Mouse (Mus musculus) CH12.LX (cell line): ENCODE measurements around the gene Dmxl2. TPM values are rescaled to one million over a fixed set of nuclear protein-coding genes. Genes with fewer than 3 reads are reported as not detected.

Experiments used
- DNase-seq: peaks from one replicate; pipeline ENCODE4 v3.0.0-alpha.2; 2013; ENCODE audit errors: extremely low read depth
- H3K27ac ChIP-seq: 2 replicates; pipeline ENCODE4 v1.5.1; 2012; ENCODE audit warnings: low read depth, mild to moderate bottlenecking, control low read depth, moderate library complexity; ENCODE audit not compliant: insufficient read depth
- H3K27me3 ChIP-seq: replicated peaks from 2 replicates; pipeline ENCODE3; 2012; ENCODE audit warnings: inconsistent platforms
- H3K36me3 ChIP-seq, 2 experiments: replicated peaks in 1 of 2; 2 replicates each; pipeline versions ENCODE3 to v1.6.1; 2012; ENCODE audit warnings: inconsistent platforms in 1 of 2, low read length in 1 of 2, mild to moderate bottlenecking in 1 of 2, mixed read lengths in 1 of 2, moderate library complexity in 1 of 2; ENCODE audit not compliant: control insufficient read depth in 1 of 2, insufficient read depth in 1 of 2
- H3K4me1 ChIP-seq, 2 experiments: 2 replicates each; pipeline ENCODE4 v1.6.1; 2012; ENCODE audit warnings: inconsistent platforms in 1 of 2, moderate library complexity in 1 of 2; ENCODE audit not compliant: insufficient read depth in 2 of 2, control insufficient read depth in 1 of 2
- H3K4me2 ChIP-seq: 2 replicates; pipeline ENCODE4 v1.6.1; 2012; ENCODE audit warnings: low read depth, mild to moderate bottlenecking, control low read depth; ENCODE audit not compliant: poor library complexity, insufficient read depth, severe bottlenecking
- H3K4me3 ChIP-seq, 3 experiments: fragments of 150-350 bp in 1 of 3; sonication (generic) in 1 of 3; replicated peaks in 1 of 3; 2 replicates each; pipeline versions ENCODE3 to v1.5.1; 2011 to 2012; ENCODE audit warnings: low read depth in 2 of 3, low read length in 2 of 3, mild to moderate bottlenecking in 2 of 3, moderate library complexity in 2 of 3, control low read depth in 1 of 3, improper control_type of control experiment in 1 of 3, inconsistent platforms in 1 of 3, mixed read lengths in 1 of 3; ENCODE audit not compliant: poor library complexity in 1 of 3
- H3K79me2 ChIP-seq: replicated peaks from 2 replicates; pipeline ENCODE4 v1.6.1; 2012; ENCODE audit warnings: mild to moderate bottlenecking, moderate library complexity; ENCODE audit not compliant: control insufficient read depth, poor library complexity, insufficient read depth, severe bottlenecking; ENCODE audit errors: extremely low read depth
- H3K9ac ChIP-seq: 2 replicates; pipeline ENCODE4 v1.6.1; 2012; ENCODE audit warnings: low read depth, mild to moderate bottlenecking, control low read depth, moderate library complexity; ENCODE audit not compliant: insufficient read depth
- H3K9me3 ChIP-seq: replicated peaks from 2 replicates; pipeline ENCODE3; 2012; ENCODE audit warnings: low read length, inconsistent platforms, mixed read lengths
- CHD2 ChIP-seq: IDR thresholded peaks from 2 replicates; pipeline ENCODE4 v1.6.1; 2011; ENCODE audit warnings: low read length, improper control_type of control experiment
- EP300 ChIP-seq: IDR thresholded peaks from 2 replicates; pipeline ENCODE4 v1.6.1; 2011; ENCODE audit warnings: low read length, improper control_type of control experiment
- HCFC1 ChIP-seq: IDR thresholded peaks from 2 replicates; pipeline ENCODE4 v1.6.1; 2012; ENCODE audit warnings: low read depth, mild to moderate bottlenecking, inconsistent platforms, low read length, improper control_type of control experiment
- JUND ChIP-seq: conservative IDR thresholded peaks from 2 replicates; pipeline ENCODE4 v1.6.1; 2011; ENCODE audit warnings: low read depth, low read length, improper control_type of control experiment
- MAX ChIP-seq: IDR thresholded peaks from 2 replicates; pipeline ENCODE4 v1.6.1; 2011; ENCODE audit warnings: low read length, improper control_type of control experiment
- MAZ ChIP-seq: IDR thresholded peaks from 2 replicates; pipeline ENCODE4 v1.6.1; 2012; ENCODE audit warnings: low read depth, mild to moderate bottlenecking, inconsistent platforms, low read length, improper control_type of control experiment, moderate library complexity
- NRF1 ChIP-seq: IDR thresholded peaks from 2 replicates; pipeline ENCODE4 v1.6.1; 2014; ENCODE audit warnings: low read depth, mild to moderate bottlenecking, inconsistent platforms, low read length, improper control_type of control experiment, moderate library complexity
- PAX5 ChIP-seq: IDR thresholded peaks from 2 replicates; pipeline ENCODE4 v1.6.1; 2012; ENCODE audit warnings: low read length, inconsistent platforms, mixed read lengths
- RAD21 ChIP-seq: IDR thresholded peaks from 2 replicates; pipeline ENCODE4 v1.6.1; 2011; ENCODE audit warnings: low read depth, mild to moderate bottlenecking, low read length, improper control_type of control experiment, moderate library complexity
- SIN3A ChIP-seq: IDR thresholded peaks from 2 replicates; pipeline ENCODE4 v1.6.1; 2012; ENCODE audit warnings: low read length, improper control_type of control experiment, inconsistent platforms
- SMC3 ChIP-seq: IDR thresholded peaks from 2 replicates; pipeline ENCODE4 v1.6.1; 2011; ENCODE audit warnings: low read depth, low read length, improper control_type of control experiment
- TCF12 ChIP-seq: IDR thresholded peaks from 2 replicates; pipeline ENCODE4 v1.6.1; 2014; ENCODE audit warnings: low read depth, mild to moderate bottlenecking, inconsistent platforms, low read length, improper control_type of control experiment
- ZMIZ1 ChIP-seq: IDR thresholded peaks from 2 replicates; pipeline ENCODE4 v1.6.1; 2012; ENCODE audit warnings: low read depth, mild to moderate bottlenecking, inconsistent platforms, low read length, improper control_type of control experiment
- ZNF384 ChIP-seq: IDR thresholded peaks from 2 replicates; pipeline ENCODE4 v1.6.1; 2012; ENCODE audit warnings: low read depth, low read length, improper control_type of control experiment, inconsistent platforms
- dilution Hi-C: fragments of 300-500 bp; cut with MboI; formaldehyde crosslinking; loops from 2 replicates; pipeline ENCODE4 v1.14.3; 2020; ENCODE audit warnings: low sequenced_read_pairs; ENCODE audit not compliant: extremely low pct_unique_long_range_greater_than_20kb, extremely low pct_ligation_motif_present
- in situ Hi-C: fragments of 300-500 bp; cut with MboI; formaldehyde crosslinking; loops from 3 replicates; pipeline ENCODE4 v1.14.3; 2019; ENCODE audit warnings: low sequenced_read_pairs, low pct_ligation_motif_present, low pct_unique_long_range_greater_than_20kb, mixed read lengths
- polyA plus RNA-seq: library from polyadenylated mRNA; unstranded; fragments of >175 nt; gene quantifications from 2 replicates; pipeline ENCODE4 v1.2.1, GENCODE M21; 2012; ENCODE audit warnings: low read depth; ENCODE audit not compliant: insufficient read length
- total RNA-seq, 2 experiments: library from RNA; depleted of rRNA; stranded (reverse); fragments of 300-350 nt in 1 of 2; fragments of >200 nt in 1 of 2; gene quantifications; 2 replicates each; pipeline ENCODE4 v1.2.3; 2012 to 2014

Dmxl2 gene
- total and polyA plus RNA-seq, 3 experiments: 21.8 to 23.7 (median 22.5) TPM

DNA sequence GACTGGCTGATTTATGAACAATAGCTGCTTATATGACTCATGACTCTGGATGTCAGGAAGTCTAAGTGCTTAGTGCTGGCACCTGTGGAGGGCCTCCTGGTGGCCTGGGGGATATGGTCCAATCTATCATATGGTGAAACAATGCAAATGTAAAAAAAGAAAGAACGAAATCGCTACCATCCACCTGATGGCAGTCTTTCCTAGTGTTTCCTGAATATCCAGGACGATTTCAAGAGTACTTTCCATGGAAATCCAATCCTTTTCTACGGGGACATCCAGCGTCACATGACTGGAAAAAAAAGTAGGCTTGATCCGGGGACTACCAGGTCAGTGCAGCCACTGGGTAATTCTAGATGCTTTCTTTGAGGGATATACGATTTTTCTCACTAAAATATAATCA, 26.3 kb upstream of the Dmxl2 start (continued):
- TF ChIP-seq MAZ (no peak), MAX (no peak), TCF12 (no peak), NRF1 (no peak), CHD2 (no peak), RAD21 (peak; percentile 48)

DNA sequence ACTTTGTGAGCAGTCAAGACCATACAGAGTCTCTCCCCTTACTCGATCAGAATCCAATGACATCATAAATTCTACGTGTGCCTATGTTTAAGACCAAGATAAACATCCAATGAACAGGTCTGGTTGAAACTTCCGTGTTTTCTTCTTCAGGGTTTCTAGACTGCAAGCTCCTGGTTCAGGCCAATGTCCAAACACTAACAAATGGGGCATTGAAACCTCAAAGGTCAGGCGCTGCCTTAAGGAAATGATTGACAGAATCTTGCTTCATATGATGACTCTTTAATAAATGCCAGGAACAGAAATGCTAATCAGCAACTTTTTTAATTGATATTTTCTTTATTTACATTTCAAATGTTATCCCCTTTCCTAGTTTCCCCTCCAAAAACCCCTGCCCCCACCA, 18.9 kb upstream of the Dmxl2 start:
- H3K4me3 ChIP-seq: no peak overlapping the region
- H3K27ac ChIP-seq: no peak overlapping the region
- H3K79me2 ChIP-seq: no peaks in the 10 kb centered on the region
- no peaks in the 10 kb centered on the region for H3K4me1 ChIP-seq
- H3K9ac ChIP-seq: no peak overlapping the region
- in situ Hi-C loops (no loop called here), dilution Hi-C loops (no loop called here)
- H3K4me2 ChIP-seq: no peak overlapping the region
- no peak for DNase-seq
- H3K9me3 ChIP-seq: no peaks in the 10 kb centered on the region
- no peak for TF ChIP-seq RAD21
- TF ChIP-seq SIN3A: no peak
- no peak for TF ChIP-seq JUND
- TF ChIP-seq EP300: no peak
- no peak for TF ChIP-seq ZNF384
- TF ChIP-seq MAZ: no peak
- TF ChIP-seq PAX5: no peak
- no peak for TF ChIP-seq SMC3
- H3K36me3 ChIP-seq: no peaks in the 10 kb centered on the region
- H3K27me3 ChIP-seq: no peaks in the 10 kb centered on the region

DNA sequence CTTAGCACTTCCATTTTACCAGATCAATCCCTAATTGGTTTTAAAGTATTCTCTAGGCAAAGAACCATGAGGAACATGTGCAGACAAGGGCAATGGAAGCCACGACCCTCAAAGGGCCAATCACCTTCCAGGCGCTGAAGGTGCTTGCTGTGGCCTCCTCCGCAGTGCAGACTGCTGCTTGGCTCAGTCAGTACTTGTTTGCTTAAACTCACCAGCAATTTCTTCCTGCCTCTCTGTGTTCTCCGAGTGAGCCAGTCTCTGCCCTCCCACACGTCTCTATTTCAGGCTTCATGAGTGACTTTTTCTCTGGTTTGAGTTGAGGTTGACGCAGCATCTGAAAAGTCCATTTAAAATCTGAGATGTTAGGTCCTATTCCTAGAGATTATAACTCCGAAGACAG, 17.5 kb upstream of the Dmxl2 start:
- in situ Hi-C loops: no loop called here
- Histone ChIP-seq H3K4me2 (no peak overlapping the region), H3K79me2 (no peaks in the 10 kb centered on the region), H3K27ac (no peak overlapping the region), H3K4me1 (peaks cover 0 to under 1% of the 10 kb centered on the region in 2 experiments; a peak in 1 of 4 replicates), H3K9me3 (no peaks in the 10 kb centered on the region), H3K36me3 (no peaks in the 10 kb centered on the region), H3K9ac (no peak overlapping the region), H3K27me3 (no peaks in the 10 kb centered on the region), H3K4me3 (no peak overlapping the region)
- TF ChIP-seq HCFC1: no peak
- no peak for TF ChIP-seq SMC3
- no peak for TF ChIP-seq CHD2
- TF ChIP-seq ZMIZ1: no peak
- TF ChIP-seq EP300: no peak
- dilution Hi-C loops: no loop called here
- no peak for DNase-seq
